Comparison of ENCODE assay signal across 10 mouse cellular contexts in the genomic region with DNA sequence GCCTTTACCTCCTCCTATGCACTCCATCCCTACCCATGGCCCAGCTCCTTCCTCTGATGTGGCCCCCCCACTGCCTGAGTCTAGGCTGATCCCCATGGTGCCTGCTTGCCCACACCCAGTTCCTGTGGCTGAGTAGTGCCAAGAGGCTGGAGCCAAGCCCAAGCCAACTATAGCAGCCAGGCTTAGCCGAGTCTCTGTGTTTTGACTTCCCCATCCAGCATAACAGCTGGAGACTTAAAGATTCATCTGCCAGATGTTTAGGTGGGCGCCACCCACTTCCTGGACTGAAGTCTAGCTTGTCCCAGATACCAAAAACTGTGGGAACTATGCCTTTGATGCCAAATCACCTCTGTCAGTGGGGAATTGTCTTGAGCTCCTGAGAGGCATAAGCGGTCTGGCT. TPM values are rescaled to one million over a fixed set of nuclear protein-coding genes. Genes with fewer than 3 reads are reported as not detected.
DNase-seq lines count a peak whose midpoint lies in the region; ATAC-seq and TF ChIP-seq lines count a peak whose summit lies in the region.
"Had no signal": no experiment of that assay in that cellular context is flagged by ENCODE, and none has a peak within 500 bp of the region (broad histone marks: within the 10 kb centered on the region; RNA-seq: fewer than 3 reads in every experiment).

No protein-coding gene starts in this region.

- no peak overlapping the region for H3ac ChIP-seq in myocyte (ENCODE audit: control insufficient read depth, insufficient read length)

- WGBS in forebrain, embryonic 11.5 days: 81% methylated on average over 3 of the region's 3 CpGs

- ATAC-seq in forebrain, embryonic 11.5 days (replicated peaks; ENCODE audit: low FRiP score): no peak
- ATAC-seq: Patski had no signal

- H3K4me1 ChIP-seq in forebrain, embryonic 11.5 days (replicated peaks; ENCODE audit: control insufficient read depth, insufficient read depth, low read length): peaks cover 7% of the 10 kb centered on the region

- H3K27ac ChIP-seq in forebrain, embryonic 11.5 days (ENCODE audit: low read depth, low read length): no peak overlapping the region
- H3K27ac ChIP-seq: hindbrain, embryonic 12.5 days had no signal

- H3K4me2 ChIP-seq in myocyte (ENCODE audit: low read depth): peak overlapping the region; percentile 1
- H3K4me2 ChIP-seq in forebrain, embryonic 11.5 days (ENCODE audit: low read depth, low read length, severe bottlenecking): no peak overlapping the region
- H3K4me2 ChIP-seq: hindbrain, embryonic 12.5 days had no signal

- H3K79me2 ChIP-seq in myocyte (ENCODE audit: control insufficient read depth, insufficient read depth): no peaks in the 10 kb centered on the region

- H3K4me3 ChIP-seq in myocyte: no peak overlapping the region
- H3K4me3 ChIP-seq in forebrain, embryonic 11.5 days (ENCODE audit: low read depth, low read length): no peak overlapping the region
- H3K4me3 ChIP-seq: hindbrain, embryonic 12.5 days had no signal

- peak; percentile 37 for DNase-seq in right cerebral cortex, postnatal 25 days
- no peak for DNase-seq in right cerebral cortex, postnatal 14 days
- peak; percentile 58 for DNase-seq in gastrocnemius, adult 18-20 months (ENCODE audit: low spot score)
- peak; percentile 43 to 47 for DNase-seq in heart, postnatal 14 days
- no peak for DNase-seq in kidney, postnatal 14 days
- no peak for DNase-seq in forebrain, embryonic 11.5 days (ENCODE audit: low spot score)
- DNase-seq: right cerebral cortex, postnatal 4 days had no signal

- H3K27me3 ChIP-seq in myocyte (ENCODE audit: control insufficient read depth, insufficient read depth, insufficient read length): no peaks in the 10 kb centered on the region
- no peaks in the 10 kb centered on the region for H3K27me3 ChIP-seq in forebrain, embryonic 11.5 days (ENCODE audit: control insufficient read depth, insufficient read depth, low read length)
- H3K27me3 ChIP-seq: Patski had no signal

- H3K36me3 ChIP-seq in myocyte (ENCODE audit: control insufficient read depth, insufficient read depth): no peaks in the 10 kb centered on the region
- H3K36me3 ChIP-seq in forebrain, embryonic 11.5 days (ENCODE audit: control insufficient read depth, insufficient read depth, low read length): no peaks in the 10 kb centered on the region

- no peaks in the 10 kb centered on the region for H3K9me3 ChIP-seq in forebrain, embryonic 11.5 days (ENCODE audit: control insufficient read depth, low read length)
- H3K9me3 ChIP-seq: hindbrain, embryonic 12.5 days had no signal

- intact Hi-C loops in heart, postnatal 14 days (cut with DNase I): no loop called here

- TF ChIP-seq POLR2A in myocyte (IDR thresholded peaks at IDR 0.05; ENCODE audit: insufficient read length, low read depth): no peak

- H3K9ac ChIP-seq in forebrain, embryonic 11.5 days (ENCODE audit: low read length): no peak overlapping the region
- H3K9ac ChIP-seq: hindbrain, embryonic 12.5 days had no signal

TF ChIP-seq in myocyte, 11 proteins besides CTCF, POLR2A, EP300 and RAD21:
- no peak for TF ChIP-seq TCF3 (IDR thresholded peaks at IDR 0.05; ENCODE audit: insufficient read length, low read depth)
- TF ChIP-seq MYOD1 (IDR thresholded peaks at IDR 0.05; ENCODE audit: control insufficient read depth in 1 of 3, insufficient read length in 2 of 3, low read depth in 2 of 3): peak in 1 of 3 experiments; percentile 20

RNA-seq across cellular contexts. Expression of gene Gnb1l, which starts 34.2 kb away (rescaled TPM):
- total RNA-seq in gastrocnemius, adult 18-20 months (2021): 1 to 10 TPM; 3.2 to 5.0 TPM
- 1 to 10 TPM; 4.5 to 6.4 TPM for total RNA-seq in heart, postnatal 14 days (2021)
- 6.6 TPM for polyA plus RNA-seq in myocyte (2012; fragmentation: generic; extraction: Trizol)
- 14.9 and 17.7 TPM in 2 replicates for polyA plus RNA-seq in forebrain, embryonic 11.5 days (2014; fragmentation: Nextera tagmentation; extraction: Ambion mirVana)

RNA-seq across cellular contexts. Expression of gene Rtl10, which starts 34.4 kb away (rescaled TPM):
- 1 to 10 TPM; 3.0 to 3.2 TPM for total RNA-seq in gastrocnemius, adult 18-20 months (2021)
- total RNA-seq in heart, postnatal 14 days (2021): 1 to 10 TPM; 2.5 to 4.3 TPM
- polyA plus RNA-seq in myocyte (2012; fragmentation: generic; extraction: Trizol): 2.7 TPM
- polyA plus RNA-seq in forebrain, embryonic 11.5 days (2014; fragmentation: Nextera tagmentation; extraction: Ambion mirVana): 2.6 and 3.8 TPM in 2 replicates

RNA-seq across cellular contexts. Expression of gene Comt, which starts 37.6 kb away (rescaled TPM):
- 10 to 100 TPM; 37.3 to 41.0 TPM for total RNA-seq in gastrocnemius, adult 18-20 months (2021)
- total RNA-seq in heart, postnatal 14 days (2021): 100 to 1,000 TPM; 119 to 127 TPM
- 93.6 TPM for polyA plus RNA-seq in myocyte (2012; fragmentation: generic; extraction: Trizol)
- polyA plus RNA-seq in forebrain, embryonic 11.5 days (2014; fragmentation: Nextera tagmentation; extraction: Ambion mirVana): 53.6 and 55.2 TPM in 2 replicates

RNA-seq across cellular contexts. Expression of gene Txnrd2, which starts 38.1 kb away (rescaled TPM):
- total RNA-seq in gastrocnemius, adult 18-20 months (2021): 10 to 100 TPM; 19.8 to 20.8 TPM
- 10 to 100 TPM; 29.9 to 34.6 TPM for total RNA-seq in heart, postnatal 14 days (2021)
- 21.3 TPM for polyA plus RNA-seq in myocyte (2012; fragmentation: generic; extraction: Trizol)
- 24.8 and 26.7 TPM in 2 replicates for polyA plus RNA-seq in forebrain, embryonic 11.5 days (2014; fragmentation: Nextera tagmentation; extraction: Ambion mirVana)

Comparison
In these comparisons a context has a peak if more than half of its experiments do, and no peak if none do; other contexts are left out.
1. DNase-seq: peak in right cerebral cortex, postnatal 25 days (single experiment), gastrocnemius, adult 18-20 months (single experiment) and heart, postnatal 14 days (2 of 2); none in right cerebral cortex, postnatal 14 days (single experiment), kidney, postnatal 14 days (single experiment) and forebrain, embryonic 11.5 days (single experiment).